Mouse (Mus musculus): ENCODE results near the gene 4930426L09Rik.
A peak's percentile ranks its signal among the peaks of the same experiment; 100 is the strongest.
"Not testable (repeated sequence)": the region's sequence is repeated elsewhere in the genome, so short reads cannot be mapped to it uniquely, and the experiment has no call there.

4930426L09Rik gene

DNA sequence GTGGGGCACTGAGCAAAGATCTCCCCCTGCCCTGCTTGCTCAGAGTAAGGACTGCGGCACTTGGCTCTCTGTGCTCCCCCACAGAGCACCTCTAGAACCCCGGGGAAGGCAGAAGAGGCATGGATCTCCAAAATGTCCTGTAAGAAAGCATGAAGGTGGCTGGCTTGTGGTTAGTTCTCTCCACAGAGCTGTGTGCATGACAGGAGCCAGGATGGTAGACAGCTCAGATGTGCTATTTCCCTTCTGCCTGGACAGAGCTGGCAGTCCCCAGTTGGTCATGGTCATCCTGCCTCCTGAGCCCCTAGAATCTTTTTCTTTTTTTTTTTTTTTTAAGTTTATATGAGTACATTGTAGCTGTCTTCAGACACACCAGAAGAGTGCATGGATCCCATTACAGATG lies 27.7 kb upstream of the 4930426L09Rik start:
- no peak for DNase-seq (ENCODE audit: low read depth, low spot score)

DNA sequence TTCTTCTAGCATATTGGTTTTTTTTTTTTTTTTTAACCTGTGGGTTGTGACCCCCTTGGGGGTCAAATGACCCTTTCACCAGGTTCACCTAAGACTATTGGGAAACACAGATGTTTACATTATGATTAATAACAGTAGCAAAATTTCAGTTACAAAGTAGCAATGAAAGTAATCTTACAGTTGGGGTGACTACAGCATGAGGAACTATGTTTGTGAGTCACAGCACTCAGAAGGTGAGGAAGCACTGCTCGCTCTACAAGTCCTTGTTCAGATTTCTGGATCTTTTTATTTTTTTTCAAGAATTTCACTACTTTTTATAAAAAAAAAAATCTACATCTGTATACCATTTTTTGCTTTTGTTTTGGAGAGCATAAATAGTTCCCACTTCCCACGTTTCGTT lies 26.6 kb upstream of the 4930426L09Rik start:
- DNase-seq (ENCODE audit: low read depth, low spot score) = no peak

DNA sequence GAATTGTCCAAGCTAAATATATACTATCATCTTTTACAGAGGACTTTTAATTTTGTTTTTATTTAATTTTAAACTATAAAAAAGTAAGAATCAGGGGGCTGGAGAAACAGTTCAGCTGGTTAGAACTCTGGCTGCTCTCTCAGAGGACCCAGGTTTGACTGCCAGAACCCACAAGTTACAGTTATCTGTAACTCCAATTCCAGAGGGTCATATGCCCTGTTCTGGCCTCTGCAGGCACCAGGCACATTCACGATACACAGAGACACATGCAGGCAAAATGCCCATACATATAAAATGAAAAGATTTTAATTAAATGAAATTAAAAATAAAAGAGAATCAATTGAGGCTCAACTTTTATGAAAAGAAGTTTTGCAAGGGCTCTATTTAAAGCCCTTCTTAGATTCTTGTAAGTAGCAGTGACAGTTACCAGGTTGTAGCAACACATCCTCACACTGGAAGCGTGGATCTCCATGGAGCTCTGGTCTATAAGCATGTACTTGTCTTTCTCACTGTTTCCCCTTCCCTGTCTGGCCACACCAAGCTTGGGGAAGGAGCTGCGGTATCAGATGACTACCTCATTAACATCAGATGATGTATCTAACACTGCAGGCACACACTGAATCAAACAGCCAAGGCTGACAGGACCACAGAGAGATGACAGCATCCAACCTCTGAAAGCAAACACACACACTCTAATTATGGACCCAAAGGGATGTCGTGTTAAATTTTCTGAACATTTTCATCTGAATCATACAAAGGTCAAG lies 23.1 kb upstream of the 4930426L09Rik start:
- DNase-seq (ENCODE audit: low read depth, low spot score) = no peak

DNA sequence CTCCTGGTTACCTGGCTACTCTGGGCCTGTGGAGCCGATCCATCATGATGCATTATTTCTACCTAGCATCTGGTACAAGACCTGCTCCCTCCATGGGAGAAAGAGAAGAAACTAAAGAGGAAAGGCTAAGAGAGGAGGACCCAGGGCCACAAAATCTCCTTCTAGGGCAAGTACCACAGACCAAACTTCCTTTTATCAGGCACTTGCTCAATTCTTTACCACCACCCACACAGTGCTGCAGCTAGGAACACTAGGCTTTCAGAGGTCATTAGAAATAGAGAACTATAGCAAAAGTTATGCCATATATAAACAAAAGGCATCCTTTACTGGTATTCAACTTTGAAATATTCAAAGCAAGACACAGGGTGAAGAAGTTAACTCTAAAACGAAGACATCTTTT lies 22.0 kb upstream of the 4930426L09Rik start:
- DNase-seq (ENCODE audit: low read depth, low spot score) = no peak

- no peak for DNase-seq (ENCODE audit: low read depth, low spot score)
Measured at GRCm38 (mm10) chr2:18977201-18977805, 20.8 kb upstream of the 4930426L09Rik start.

DNA sequence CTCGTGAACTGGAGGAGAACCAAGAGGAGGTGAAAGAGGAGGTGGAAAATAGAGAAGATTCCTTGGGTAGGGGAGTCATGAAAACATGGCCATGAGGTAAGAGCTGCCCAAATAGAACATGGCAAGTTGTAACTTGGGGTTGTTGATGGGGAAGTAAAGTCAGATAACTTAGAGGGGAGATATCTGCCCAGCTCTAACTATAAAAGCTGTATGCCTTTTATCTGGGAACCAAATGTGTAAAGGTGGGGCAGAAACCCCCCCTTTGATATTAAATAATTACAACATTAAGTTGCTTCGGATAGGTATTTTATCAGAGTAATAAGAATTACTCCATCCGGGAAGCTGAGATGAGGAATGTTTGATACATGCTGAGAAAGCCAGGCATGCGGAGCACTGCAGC lies 19.1 kb upstream of the 4930426L09Rik start:
- DNase-seq (ENCODE audit: low read depth, low spot score) = no peak

- no peak for DNase-seq (ENCODE audit: low read depth, low spot score)
Measured at GRCm38 (mm10) chr2:18979675-18980074, 18.5 kb upstream of the 4930426L09Rik start.

DNA sequence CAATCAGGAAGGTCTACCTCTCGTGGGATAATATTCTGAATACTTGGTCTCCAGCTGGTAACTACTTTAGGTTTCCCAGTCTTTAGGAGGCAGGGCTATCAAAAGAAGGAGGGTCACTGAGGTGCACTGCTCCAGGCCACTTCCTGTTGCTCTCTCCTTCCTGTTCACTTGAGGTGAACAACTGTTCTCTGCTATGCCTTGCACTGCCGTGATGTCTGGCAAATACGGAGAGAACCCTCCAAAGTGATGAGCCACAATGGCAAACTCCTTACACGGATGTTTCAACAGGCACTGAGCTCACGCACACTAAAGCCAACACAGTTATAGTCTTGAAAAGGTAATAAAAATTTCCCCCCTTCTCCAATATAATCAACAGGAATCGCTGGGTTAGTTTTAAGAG lies 15.6 kb upstream of the 4930426L09Rik start:
- no peak for DNase-seq (ENCODE audit: low read depth, low spot score)

DNA sequence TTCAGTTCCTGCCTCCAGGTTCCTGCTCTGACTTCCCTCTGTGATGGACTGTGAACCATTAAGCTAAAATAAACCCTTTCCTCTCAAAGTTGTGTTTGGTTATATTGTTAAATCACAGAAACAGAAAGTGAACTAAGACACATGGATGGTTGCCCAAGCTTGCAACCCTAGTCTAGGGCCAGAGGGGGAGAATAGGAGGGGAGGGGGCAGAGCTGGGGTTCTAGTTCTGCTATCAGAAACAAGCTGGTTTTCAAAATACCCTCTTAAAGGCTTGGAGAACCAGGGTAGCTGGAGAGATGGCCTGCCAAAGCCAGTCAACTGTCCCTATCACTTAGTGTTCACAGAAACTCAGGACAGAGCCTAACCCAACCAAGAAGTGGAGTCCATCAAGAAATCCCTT lies 14.6 kb upstream of the 4930426L09Rik start:
- no peak for DNase-seq (ENCODE audit: low read depth, low spot score)

DNA sequence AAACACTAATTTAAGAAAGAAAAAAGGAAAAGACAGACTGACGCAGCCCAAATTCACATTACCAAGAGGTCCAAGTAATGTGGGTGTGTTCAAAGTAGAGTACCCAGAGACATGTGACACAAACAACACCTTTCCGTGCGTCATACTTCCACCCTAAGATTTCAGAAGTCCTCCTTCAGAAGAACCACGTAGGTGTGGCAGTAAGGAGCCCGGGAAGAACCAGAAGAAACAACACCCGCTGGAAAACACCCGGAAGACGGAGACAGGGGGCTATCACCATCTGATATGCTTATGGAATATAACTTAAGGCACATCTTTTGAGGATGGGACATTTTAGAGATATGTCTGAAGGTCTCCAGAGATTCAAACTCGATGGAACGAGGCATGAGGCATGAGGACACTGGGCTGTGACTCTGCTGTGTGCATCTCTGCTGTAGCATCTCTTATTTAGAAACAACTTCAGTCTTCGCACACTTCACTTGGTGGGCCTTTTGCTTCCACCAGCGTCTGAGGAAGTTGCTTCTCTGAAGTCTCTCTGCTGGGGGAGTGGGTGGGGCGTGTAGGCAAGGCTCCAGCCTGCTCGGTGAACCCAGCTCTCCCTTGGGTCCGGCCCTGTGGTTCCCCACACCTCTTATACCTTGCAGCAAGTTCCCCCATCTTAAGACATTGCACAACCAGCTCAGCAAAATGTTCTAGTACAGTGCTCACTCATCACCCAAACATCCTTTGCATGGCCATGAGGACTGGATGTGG lies 13.9 kb upstream of the 4930426L09Rik start:
- no peak for DNase-seq (ENCODE audit: low read depth, low spot score)

- no peak for DNase-seq (ENCODE audit: low read depth, low spot score)
Measured at GRCm38 (mm10) chr2:18985506-18985905, 12.6 kb upstream of the 4930426L09Rik start.

GRCm38 (mm10) chr2:18988885-18989284 lies 9.3 kb upstream of the 4930426L09Rik start:
- no peak for DNase-seq (ENCODE audit: low read depth, low spot score)

DNA sequence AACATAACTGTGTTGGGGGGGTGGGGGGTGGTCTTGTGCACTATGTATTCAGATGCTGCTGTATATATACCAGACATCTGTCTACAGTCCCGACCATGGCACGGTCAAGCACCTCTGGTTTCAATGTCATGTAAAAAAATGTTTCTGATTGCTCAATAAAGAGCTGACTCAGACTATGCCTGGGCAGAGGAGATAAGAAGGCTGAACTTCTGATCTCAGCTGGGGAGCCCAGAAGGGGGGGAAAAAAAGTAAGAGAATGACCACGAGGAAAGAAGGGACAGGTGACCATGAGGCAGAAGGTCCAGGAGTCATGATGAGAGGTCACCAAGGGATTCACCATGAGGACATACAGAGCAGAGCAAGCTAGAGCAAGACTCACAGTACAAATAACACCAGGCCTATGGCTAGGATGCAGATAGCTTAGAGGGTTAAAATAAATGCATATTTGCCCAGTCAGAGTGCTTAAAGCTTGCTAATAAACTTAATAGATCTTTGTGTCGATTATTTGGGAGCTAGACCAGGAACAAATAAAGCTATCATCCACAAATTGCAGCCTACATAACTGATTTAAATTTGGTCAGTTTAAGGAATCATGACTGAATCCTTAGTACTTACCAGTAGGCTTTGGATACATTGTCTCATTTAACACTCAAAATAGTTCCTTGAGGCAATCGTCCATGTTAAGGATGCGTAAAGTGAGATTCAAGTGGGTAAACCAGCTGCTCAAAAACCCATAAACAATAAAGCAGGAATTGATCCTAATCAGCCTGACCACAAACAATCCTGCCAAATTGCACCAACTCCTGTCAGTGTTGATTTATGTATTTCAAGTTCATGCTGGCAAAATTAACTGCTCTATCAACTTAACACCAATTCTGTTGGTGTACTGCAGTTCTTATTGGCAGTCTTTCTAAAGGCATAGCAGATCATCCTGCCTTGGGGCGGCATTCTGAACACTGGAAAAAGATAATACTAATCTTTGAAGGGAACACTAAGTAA lies 5.3 kb upstream of the 4930426L09Rik start:
- DNase-seq (ENCODE audit: low read depth, low spot score) = no peak

DNA sequence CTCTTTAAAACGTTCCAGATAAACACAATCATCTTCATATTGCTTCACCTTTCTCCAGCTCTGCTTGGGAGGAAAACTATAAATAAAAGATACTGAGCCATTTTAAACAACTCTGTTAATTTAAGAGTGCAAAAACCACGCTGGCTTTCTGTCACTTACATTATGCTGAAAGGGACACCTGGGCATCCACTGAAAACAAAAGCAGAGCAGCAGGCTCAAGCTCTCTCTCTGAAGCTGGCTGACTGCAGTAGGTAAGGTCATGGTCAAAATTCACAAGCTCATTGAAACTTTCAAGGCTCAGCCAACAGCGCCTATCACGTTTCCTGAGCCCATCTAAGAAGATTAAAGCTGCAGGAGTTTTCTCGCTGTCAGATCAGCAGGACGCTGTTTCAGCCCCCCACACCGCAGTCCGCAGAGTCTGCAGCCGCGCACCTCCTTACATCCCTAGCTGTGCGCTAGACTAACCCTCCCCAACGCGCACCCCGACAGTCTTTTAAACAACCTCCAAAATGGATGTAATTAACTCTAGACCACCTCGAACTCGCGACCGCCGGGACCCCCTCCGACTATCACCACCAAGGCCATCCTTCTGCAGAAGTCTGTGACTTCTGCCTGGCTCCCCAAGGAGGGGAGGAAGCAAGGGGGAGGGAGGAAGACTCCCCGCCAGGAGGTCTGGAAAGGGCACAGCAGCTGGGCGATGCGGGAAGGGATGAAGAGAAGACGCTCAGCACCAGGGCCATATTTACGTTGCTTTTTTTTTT lies 1.5 kb upstream of the 4930426L09Rik start:
- peak; percentile 14 for DNase-seq (ENCODE audit: low read depth, low spot score)

DNA sequence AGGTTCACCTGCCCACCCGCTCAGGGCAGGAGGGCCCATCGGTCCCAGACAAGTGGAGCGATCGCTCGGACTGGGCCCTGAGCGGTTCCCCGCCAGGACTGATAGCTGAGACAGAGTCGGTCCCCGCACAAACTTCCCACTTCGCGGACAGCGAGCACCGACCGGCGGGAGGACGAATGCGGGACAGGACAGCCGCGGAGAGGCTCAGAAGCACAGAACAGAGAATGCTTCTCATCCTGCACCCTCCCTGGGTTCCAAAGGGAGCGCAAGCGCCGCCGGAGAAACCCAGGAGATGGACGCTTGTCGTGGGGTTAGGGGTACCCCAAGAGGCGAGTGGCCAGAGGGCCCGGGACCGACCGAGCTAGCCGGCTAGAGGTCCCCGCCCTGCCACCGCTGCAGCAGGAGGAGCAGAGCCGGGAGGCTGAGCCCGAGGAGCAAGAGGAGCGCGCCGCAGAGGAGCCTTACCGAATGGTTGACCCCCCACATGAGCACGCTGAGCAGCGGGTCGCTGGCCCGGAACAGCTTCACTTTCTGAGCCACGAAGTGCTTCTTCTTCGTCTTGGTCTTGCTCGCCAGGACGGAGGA lies 664 bp upstream of the 4930426L09Rik start:
- no peak for DNase-seq (ENCODE audit: low read depth, low spot score)

- DNase-seq (ENCODE audit: low read depth, low spot score) = no peak
Measured at GRCm38 (mm10) chr2:18999395-18999794, 1.3 kb downstream of the 4930426L09Rik start.

DNA sequence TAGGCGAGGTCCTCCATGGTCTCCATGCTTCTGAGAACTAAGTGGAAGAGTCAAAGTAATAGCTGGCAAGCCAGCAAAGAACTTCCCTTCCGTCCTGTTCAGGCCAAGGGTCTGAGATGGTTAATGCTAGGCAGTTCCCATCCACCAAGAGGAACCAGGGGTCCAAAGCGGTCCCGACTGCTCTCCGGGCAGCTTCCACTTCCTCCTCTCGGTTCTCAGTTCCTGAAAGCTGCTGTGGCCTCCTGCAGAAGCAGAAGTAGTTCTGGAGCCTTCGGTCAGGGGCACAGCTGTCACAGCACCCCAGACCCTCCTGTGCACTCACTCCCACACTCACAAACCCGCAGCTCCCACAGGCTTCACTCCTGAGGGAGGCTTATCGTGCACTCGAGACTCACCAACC lies 6.7 kb downstream of the 4930426L09Rik start:
- no peak for DNase-seq (ENCODE audit: low read depth, low spot score)

- no peak for DNase-seq (ENCODE audit: low read depth, low spot score)
Measured at GRCm38 (mm10) chr2:19006124-19006523, 8.0 kb downstream of the 4930426L09Rik start.

DNA sequence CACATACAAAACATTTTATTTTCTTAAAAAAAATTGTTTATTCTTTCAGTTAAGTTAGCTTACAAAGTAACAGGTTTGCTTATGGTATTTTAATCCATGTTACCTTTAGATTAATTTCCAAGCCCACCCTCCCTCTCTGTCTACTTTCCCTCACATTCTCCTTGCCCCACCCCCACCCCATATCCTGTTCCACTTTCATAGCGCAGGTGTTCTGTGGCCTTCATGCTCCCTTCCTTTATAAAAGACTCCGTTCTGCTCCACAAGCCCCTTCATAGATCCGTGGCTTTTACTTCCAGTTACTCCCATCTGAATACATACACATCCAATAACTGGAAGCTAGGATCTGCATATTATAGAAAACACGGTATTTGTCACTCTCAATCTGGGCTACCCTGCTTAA lies 9.4 kb downstream of the 4930426L09Rik start:
- no peak for DNase-seq (ENCODE audit: low read depth, low spot score)

- not testable (repeated sequence) for DNase-seq (ENCODE audit: low read depth, low spot score)
Measured at GRCm38 (mm10) chr2:19010541-19010940, 12.4 kb downstream of the 4930426L09Rik start.

Data from retina, postnatal 7 days (tissue).